Mouse (Mus musculus): ENCODE measurements around the gene Lenep.
A peak's percentile ranks its signal among the peaks of the same experiment; 100 is the strongest.

The Lenep gene

DNA sequence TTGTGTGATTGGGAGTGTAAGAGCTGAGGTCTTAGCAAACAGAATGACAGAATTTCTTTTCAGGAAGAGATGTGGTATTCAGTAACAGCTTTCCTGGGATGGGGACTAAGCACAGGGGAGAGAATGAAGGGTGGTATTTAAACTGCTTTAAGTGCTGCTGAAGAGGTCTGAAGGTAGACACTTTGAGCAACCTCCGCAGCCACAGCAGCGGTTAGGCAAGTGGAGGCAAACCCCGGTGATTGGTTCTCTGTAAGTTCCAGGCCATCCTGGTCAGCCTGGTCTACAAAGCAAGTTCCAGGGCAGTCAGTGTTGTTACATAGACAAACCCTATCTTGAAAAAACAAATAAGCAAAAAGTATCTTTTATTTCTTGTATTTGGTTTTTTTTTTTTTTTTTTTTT is 17.4 kb upstream of the Lenep start:
- no peak for DNase-seq (ENCODE audit: low spot score)

DNA sequence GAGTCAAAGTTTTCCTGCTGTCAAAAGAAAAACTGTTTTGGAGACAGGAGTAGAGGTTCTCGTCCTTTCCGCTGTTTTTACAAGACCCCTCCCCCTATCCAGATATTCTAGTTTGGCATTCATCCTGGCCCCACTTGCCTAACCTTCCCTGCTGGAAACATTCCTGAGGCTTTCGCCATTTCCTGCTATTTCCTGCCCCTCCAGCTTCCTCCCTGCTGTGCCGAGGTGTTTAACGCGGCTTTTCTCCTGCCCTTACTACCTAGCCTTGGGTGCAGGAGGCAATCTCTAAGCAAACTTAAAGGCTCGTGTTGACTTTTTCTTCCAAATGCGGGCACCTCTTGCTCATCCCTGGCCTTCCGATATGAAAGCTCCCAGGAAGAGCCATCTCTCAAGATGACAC is 17.0 kb upstream of the Lenep start:
- DNase-seq (ENCODE audit: low spot score) = peak; percentile 93

DNA sequence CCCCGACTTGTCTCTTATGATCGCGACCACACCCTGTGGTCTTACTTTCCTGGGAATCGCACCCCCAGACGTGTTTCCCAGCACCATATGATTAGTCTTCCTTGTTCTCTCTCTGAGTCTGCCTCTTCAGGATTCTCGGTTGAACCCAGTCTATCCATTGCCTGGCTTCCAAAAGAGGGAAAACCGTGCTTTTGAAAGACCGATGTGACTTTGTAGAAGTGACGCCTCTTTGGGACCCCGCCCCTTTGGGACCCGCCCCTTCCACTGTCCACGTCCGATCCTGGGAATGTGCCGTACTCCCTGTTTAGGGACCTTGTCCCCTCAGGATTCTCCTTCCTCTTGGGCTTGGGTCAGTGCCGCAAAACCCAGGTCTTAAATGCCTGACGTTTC is 16.3 kb upstream of the Lenep start:
- peak; percentile 95 for DNase-seq (ENCODE audit: low spot score)

DNA sequence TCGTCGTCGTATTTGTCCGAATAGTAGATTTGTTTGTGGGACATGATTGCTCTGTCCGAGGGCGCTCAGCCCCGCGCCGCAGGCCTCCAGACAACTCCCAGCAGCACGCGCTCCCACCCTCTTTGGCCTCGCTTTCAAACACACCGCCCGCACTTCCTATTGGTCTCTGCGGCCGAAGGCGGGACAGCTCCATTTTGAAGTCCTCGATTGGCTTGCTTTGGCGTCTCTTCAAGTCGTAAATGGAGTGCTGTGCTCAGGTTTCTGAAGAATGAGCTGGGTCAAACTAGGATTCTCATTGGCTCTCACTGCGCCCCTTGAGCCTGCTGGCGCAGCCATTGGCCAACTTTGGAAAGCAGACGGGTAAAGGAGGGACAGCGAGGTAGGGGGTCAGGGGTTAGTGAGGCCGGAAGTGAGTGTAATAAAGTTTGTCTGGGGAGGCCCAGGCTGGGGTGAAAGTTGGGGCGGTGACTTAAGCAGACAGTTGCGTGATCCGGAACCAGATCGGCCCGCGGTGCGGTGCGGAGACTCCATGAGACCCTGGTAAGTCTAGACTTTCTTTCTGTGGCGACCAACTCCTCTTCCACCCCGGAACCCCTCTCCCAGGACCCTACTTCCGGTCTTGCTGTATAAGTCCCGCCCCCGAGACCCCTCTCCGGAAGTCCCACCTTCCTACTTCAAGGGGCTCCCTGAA is 15.7 kb upstream of the Lenep start, which contains the start of the genes Cks1b and Shc1:
Cks1b (minus strand) TSS at position 214 of the 691 bp plus-strand sequence.
Shc1 (plus strand) TSS at position 274 of the 691 bp plus-strand sequence.
- DNase-seq (ENCODE audit: low spot score) = peak; percentile 100

DNA sequence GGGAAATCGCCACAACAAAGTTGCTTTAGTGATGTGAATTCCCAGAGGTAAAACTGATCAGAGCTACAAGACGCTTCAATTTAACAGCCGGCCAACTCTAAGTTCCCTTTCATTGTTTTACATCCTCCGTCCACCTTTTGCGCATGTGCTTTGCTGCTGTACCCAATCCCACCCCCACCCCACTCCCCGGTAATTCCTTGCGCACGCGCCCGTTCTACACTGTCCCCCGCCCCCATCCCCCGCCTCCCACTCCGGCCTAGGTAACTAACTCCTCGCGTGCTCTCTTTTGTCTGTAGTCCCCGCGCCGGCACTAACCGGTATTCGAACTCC is 15.2 kb upstream of the Lenep start:
- DNase-seq (ENCODE audit: low spot score) = no peak

DNA sequence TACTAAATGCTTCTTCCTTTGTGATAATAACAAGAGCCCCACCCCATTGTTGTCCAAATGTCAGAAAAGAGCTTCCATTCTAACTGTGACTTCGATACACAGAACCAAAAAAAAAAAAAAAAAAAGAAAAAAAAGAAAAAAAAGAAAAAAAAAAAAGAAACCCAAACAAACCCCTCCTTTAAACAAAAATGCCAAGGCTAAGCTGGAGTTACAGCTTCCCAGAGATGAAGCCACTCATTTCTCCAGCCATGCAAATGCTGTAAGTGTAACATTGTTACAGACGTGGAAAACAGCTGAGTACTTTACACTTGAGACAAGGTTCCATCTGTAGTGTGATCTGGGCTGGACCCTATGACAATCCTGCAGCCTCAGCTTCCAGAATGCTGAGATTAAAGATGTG is 14.5 kb upstream of the Lenep start:
- no peak for DNase-seq (ENCODE audit: low spot score)

DNA sequence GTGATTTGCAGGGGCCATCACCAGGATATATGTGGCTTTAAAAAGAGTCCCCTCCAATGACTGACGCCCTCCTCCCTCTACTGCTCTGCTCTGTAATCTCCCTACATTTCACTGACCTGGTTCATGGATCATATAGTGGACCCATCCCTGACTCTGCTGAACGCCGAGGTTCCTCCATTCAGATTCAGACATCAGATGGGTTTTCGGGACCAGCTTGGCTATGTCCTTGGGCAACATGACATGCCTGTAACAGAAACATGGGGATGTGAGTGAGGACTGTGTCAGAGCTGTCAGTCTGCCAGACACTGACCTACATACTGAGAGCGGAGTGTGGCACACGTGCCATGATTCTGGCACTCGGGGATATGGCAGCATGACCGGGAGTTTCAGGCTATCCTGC is 13.6 kb upstream of the Lenep start:
- DNase-seq (ENCODE audit: low spot score) = no peak

DNA sequence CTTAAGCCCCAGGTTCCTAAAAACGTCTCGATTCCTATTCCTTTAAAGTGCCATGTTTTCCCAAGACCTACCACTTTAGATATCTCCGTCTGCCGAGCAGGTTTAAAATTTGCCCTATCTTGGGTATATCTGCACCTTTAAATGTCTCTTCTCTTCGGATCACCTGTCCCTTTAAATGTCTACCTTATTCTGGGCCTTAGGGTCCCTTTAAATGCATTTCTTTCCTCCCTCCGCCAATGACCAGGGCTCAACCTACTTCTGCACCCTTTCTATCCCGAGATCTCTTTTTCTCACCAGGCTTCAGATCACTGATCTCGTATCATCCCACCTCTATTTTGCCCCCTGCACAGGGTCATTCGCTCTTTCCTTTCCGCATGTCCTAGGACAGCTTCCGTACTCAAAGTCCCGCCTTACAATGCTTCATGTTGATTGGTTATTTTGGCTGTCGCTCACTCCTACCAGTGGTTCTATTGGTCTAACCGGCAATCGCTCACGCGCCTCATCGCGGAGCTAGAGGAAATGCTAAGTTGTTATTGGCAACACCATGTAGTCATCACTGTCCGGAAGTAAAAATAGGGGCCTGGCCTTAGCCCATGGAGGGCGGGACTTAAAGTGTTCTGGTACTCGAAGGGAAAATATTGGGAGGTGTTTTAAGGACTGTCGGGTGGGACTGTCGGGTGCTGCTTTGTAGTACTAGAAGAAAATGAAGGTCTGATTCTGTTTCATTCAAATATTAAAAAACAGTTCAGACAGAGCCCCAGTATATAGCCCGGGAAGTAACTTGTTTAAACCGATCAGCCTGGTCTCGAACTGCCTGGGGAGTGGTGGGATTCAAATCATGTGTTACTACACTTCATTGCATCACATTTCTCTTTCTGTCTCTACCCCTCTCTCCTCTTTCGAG is 9.1 kb upstream of the Lenep start, which contains the start of gene Flad1:
Flad1 (minus strand) TSS at position 381 of the 904 bp plus-strand sequence.
- peak; percentile 100 for DNase-seq (ENCODE audit: low spot score)

DNA sequence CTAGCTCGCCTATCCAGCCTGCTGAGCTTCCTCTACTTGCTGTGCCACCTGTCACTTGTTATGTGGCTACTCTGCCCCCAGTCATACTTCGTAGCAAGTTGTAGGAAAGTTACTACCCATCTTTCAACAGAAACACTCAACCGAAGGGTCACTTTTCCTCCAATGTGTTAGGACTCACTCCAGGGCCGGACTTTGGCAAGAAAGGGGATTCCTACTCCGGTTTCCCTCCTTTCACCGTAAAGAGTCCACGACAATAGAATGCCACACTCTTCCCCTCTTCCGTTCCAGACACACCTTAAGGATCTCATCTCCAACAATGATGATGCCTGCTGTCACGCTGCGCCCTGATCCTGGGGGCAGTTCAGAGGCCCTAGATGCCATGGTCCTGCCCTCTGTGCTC is 8.3 kb upstream of the Lenep start:
- DNase-seq (ENCODE audit: low spot score) = no peak

DNA sequence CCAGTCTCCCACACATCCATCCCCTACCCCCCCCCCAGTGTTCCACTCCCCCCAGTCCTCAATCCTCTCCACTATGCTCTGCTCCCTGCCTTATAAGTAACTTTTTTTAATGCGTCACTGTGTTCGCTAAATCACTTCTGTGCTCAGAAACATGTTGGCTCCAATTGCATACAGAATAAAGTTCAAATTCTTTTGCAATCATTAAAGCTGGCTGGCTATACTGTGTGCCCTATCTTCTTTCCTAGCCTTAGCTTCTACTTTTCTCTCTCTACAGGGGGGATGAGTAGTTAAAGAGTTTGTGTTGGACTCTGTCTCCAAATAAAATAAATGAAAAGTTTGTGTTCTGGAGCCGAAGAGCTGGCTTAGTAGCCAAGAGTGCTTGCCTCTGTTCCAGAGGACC is 7.1 kb upstream of the Lenep start:
- peak; percentile 79 for DNase-seq (ENCODE audit: low spot score)

DNA sequence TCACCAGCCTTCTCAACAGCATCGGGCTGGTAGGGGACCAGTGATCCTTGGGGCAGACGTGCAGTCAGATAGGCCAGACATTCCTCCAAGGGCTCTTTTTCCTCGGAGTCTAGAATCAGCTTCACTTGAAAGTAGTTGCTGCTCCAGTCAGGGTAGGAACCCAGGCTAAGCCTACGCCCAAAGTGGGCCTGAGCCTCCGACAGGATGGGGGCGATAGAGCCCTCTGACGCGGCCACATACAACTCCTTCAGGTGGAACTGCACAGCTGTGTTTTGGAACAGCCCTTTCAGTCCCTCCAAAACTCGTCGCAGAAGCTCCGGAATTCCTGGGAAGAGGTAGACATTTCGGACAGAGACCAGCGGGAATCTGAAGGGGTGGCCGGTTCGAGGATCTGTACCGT is 5.9 kb upstream of the Lenep start:
- DNase-seq (ENCODE audit: low spot score) = no peak

DNA sequence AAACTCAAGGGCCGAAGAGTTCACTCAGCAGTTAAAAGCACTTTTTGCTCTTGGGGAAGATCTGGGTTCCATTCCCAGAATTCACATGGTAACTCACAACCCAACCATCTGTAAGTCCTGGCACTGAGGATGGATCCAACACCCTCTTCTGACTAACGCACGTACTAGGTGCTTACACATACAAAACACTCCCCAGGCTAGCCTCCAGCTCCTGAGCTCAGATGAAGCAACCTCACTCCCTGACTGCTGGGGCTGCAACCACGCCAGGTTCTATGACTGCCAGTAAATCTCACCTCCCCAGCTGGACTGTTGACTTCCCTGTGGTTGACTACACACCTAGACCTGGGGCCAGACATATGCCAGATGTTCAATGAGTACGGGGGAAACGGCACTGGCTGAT is 4.3 kb upstream of the Lenep start:
- no peak for DNase-seq (ENCODE audit: low spot score)

DNA sequence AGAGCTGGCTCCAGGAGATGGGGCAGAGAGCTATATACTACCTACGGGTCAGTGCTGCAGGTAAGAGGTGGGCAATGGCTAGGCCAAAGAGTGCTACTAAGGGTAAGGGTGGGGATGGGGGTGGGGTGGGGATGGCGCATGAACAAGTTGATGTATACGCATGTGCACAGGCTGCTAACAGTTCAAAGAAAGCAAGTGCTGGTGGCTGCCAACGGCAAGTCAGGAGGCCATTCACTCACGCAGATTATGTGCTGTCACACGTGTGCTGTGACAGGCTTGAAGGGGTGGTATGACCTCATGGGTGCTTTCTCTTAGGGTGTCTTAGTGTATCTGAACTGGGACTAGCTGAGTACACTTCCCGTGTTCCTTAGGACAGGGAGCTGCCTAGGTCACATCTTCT is 1.3 kb downstream of the Lenep start:
- no peak for DNase-seq (ENCODE audit: low spot score)

DNA sequence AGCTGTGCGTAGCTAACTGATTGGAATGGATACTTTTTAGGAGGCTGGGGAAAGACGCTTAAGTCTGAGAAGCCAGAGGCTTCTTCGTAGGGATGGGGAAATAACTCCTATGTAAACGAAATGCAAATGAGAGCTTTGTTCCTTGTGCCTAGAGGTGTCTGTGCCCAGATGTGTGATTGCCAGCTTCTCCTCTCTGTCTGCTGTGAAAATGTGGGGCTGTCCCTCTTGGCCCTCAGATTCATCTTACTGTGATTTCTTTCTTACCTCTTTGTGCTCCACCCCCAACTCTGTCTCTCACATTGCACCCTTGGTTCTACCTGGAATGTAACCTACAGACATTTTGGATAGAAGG is 6.0 kb downstream of the Lenep start:
- no peak for DNase-seq (ENCODE audit: low spot score)

DNA sequence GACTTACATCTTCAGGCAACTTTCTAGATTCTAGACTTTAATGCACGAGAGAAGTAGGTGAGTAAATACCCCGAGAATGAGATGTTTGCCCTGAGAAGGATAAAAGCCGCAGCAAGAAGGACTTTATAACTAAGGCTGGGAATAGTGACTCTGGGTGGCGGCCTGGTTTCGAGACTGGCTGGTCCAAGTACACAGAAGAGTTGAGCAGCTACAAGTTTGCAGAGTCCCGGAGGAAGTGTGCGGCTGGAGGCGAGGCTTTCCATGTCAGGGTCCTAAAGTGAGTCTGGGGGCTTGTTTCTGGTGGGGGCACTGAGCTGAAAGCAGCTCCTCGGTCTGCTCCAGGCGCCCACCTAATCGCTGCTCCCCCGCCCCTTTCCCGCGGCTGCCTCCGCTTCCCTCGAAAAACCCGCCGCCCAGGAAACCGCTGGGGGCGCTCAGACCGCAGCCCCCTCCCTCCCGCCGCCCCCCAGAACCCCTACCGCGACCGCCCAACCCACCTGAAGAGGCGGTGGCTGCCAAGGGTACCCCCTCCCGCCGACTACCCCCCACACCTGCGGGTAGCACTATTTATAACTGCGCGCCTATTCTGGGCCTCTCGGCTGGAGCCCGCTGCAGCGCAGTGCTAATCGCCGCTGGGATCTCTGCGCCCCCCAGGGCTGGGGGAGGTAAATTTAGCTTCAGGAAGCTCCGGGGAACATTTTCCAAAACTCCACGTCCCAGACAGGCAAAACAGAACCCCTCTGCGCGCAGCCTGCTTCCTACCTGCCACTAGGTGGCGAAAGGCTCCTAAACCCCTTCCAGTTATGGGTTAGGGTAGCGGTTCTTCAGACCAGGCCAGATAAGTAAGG is 6.6 kb downstream of the Lenep start:
- DNase-seq (ENCODE audit: low spot score) = peak; percentile 85

DNA sequence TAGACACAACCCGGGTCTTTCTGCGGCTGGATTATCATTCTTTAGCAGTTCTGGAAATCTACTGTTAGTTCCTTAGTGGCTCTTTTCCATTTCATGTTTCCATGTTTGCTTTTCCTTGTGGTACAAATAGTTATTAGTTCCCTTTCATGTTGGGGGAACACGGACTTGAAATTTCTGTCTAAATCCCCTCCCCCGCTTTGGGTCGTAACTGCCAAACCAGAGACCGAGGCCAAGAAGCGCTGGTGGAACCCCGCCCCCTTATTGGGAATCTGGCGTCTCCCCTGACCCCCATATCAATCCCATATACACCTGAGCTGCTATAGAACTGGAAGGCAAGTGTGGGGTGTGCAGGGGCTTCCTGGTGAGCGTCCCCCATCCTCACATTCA is 7.2 kb downstream of the Lenep start:
- DNase-seq (ENCODE audit: low spot score) = peak; percentile 61

DNA sequence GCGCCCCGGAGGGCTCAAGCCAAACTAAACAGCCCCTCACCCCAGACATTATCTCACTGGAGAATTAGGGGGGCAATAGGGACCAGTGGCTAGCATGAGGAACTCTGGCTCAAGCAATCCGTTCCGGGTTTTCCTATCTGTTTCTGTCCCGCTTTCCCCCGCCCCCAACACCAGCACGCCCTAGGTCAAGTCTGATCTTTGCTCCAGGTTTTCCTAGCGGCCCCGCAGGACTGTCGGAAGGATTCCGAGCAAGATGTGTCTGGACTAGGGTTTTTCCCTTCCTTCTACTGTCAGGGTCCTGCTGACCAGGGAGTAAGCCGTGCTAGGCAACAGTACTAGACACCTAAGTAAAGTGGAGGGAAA is 7.7 kb downstream of the Lenep start:
- DNase-seq (ENCODE audit: low spot score) = peak; percentile 95

DNA sequence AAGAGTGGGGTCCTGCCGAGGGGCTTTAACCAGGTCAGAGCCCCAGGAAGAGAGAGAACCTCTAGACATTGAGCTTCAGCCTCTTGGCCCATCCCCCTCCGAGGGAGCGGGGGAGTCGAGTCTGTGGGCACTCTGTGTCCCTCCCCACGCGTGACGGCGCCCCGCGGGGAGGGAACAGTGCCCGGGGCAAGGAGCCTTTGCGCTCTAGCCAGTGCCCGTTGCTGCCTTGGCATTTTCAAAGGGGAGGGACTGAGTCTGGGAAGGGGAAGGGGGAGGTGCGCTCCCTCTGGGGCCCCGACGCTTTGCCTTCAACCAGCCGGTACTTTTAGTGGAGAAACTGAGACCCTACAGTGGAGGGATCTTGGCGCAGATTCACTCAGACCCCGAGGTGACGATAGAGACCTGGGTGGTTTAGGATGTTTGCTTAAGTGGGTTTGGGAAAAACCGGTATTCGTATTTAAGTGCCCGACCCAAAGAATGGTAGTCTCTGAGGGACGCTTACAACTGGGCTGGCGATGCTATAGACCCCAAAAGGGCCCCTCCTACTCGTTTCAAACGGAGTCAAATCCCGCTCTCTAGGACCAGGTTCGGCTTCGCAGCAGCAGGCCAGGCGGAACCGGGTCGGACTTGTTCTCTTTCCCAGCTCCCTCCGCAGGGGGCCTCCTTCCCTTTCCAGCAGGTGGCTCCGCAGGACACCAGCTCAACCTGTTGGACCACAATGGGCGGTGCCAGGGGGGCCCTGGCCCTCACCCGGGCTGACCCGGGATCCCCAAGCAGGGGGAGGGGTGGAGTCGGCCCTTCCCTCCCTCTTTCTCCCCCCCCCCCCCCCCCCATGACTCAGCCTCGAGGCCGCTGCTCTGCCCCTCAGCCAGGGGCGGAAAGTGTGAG is 8.3 kb downstream of the Lenep start, which contains the start of gene Zbtb7b:
Zbtb7b (minus strand) TSS at position 771 of the 888 bp plus-strand sequence.
- peak; percentile 96 for DNase-seq (ENCODE audit: low spot score)

DNA sequence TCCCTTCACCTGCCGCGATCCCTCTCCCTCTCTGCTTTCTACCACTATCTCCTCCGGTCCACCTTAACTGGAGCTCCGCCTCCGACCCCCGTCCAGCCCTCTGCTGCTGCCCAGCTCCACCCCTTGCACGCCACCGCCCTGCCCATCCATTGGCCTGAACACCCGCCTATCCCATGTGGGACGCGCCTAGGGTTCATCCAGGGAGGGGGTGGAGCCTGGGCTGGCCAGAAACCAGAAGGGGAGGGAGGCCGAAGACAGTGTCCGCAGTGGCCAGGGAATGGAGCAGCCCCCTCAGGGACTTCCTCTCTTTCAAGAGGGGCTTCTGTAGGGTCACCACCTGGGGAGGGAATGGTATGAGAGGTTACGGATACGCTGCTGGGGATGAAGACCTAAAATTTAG is 9.0 kb downstream of the Lenep start:
- peak; percentile 99 for DNase-seq (ENCODE audit: low spot score)

DNA sequence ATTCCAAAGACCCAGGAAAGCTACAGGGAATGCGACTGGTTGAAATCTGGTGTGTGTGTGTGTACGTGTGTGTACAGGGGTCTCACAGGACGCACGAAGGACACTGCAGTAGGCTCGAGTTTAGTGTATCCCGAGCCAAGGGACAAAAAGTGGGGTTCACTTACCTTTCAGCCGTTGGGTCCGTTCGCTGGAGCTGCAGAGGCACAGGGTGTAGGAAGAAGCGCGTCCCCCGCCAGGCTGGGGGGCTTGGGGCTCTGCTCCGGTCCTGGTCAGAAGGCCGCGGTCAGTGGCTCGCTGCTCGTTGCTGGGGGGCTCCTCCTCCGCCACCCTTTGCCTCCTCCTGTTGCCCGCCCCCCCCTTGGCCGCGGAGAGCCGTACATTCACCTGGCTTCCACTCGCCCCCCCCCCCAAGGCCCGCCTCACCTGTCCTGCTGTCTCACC is 9.7 kb downstream of the Lenep start:
- DNase-seq (ENCODE audit: low spot score) = peak; percentile 64

All from adipocyte (in vitro differentiated cells).